Mouse (Mus musculus) CH12.LX (cell line): ENCODE data around the gene BC048403.

Experiments
- EP300 ChIP-seq: IDR thresholded peaks from 2 replicates; pipeline ENCODE4 v1.6.1; 2011; ENCODE audit warnings: low read length, improper control_type of control experiment
- JUND ChIP-seq: conservative IDR thresholded peaks from 2 replicates; pipeline ENCODE4 v1.6.1; 2011; ENCODE audit warnings: low read depth, low read length, improper control_type of control experiment

DNA sequence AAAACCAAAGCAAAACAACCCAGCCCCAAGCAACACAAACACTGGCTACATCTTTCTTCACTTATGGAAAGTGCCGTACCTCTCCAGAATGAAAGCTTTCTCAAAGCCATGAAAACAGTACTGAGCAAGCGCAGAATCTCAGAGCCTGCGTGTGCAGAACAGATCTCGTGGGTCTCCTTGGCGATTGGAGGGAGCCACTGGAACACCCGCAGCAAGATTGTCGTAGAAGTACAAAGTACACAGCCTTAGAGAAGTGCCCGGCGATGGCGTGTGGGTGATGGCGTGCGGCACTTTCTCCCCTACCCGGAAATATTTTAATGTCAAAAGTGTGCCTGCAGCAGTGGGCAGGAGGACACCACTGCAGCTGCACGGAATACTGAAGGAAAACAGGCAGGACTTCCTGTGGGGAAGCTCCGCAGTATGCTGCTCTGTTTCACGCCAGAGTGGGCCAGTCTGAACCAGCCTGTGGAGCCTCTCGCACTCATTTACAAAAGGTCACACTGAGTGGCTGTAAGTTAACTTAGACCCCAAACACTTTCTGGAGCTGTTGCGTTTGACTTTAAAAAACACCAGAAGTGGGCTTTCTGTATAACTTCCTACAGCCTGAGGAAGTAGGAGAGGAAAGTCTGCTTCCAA, 46.7 kb upstream of the BC048403 start:
- TF ChIP-seq EP300 (no peak), JUND (no peak)
